ENCODE assay signal across 1 mouse cellular context in the genomic region with DNA sequence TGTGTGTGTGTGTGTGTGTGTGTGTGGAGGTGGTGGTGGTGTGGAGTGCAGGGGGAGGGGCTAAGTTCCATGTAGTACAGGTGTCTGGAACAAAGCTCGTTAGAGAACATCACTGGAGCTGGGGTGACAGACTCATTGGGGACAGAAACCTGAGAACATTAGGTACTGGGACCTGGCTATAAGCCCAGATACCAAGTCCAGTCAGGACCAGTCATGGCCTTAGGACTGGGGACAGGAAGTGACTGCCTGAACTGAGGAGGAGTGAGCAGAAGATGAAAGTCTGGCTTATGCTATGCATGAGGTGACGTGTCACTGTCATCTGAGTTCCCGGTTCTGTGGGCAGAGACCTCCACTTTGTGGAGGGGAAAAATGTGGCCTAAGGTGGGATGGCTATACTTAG.
A peak's percentile ranks its signal among the peaks of the same experiment; 100 is the strongest.
TF ChIP-seq lines count a peak whose summit lies in the region.

No protein-coding gene starts in this region.

TF ChIP-seq in CH12.LX, 34 proteins besides CTCF, POLR2A, EP300 and RAD21:
- TF ChIP-seq GABPA (IDR thresholded peaks at IDR 0.05; ENCODE audit: insufficient replicate concordance, low read depth, low read length) (no peak), JUN (IDR thresholded peaks at IDR 0.05; ENCODE audit: insufficient read depth, low read depth, low read length) (no peak), ELF1 (IDR thresholded peaks at IDR 0.05; ENCODE audit: low read depth, low read length) (0 out of 2 replicates have a peak, but pooled peaks have one; percentile 14), MYC (IDR thresholded peaks at IDR 0.05; ENCODE audit: low read depth, low read length) (no peak), PAX5 (IDR thresholded peaks at IDR 0.05; ENCODE audit: low read length) (no peak), ZC3H11A (IDR thresholded peaks at IDR 0.05; ENCODE audit: low read depth, low read length) (no peak), SIN3A (IDR thresholded peaks at IDR 0.05; ENCODE audit: low read length) (no peak)
